Mouse (Mus musculus) forebrain, postnatal 0 days (tissue): ENCODE measurements around the gene Adamts17. TPM values are rescaled to one million over a fixed set of nuclear protein-coding genes. Genes with fewer than 3 reads are reported as not detected.

Experiments
- ATAC-seq: fragments of 200-750 bp; cut with Nextera tagmentation; 2 replicates; pipeline ENCODE4 v1.8.0; 2017; ENCODE audit warnings: mild to moderate bottlenecking, moderate library complexity
- DNase-seq: peaks from one replicate; pipeline ENCODE4 v3.0.0-alpha.2; 2015
- H3K27ac ChIP-seq: fragments of 300-500 bp; sonication (generic); 2 replicates; pipeline ENCODE4 v1.5.1; 2014; ENCODE audit warnings: low read depth, mild to moderate bottlenecking, antibody characterized with exemption, low read length, moderate library complexity, mixed read lengths
- H3K27me3 ChIP-seq: fragments of 300-500 bp; sonication (generic); 2 replicates; pipeline ENCODE4 v1.6.1; 2014; ENCODE audit warnings: mild to moderate bottlenecking, low read length, mixed read lengths; ENCODE audit not compliant: insufficient read depth
- H3K36me3 ChIP-seq: fragments of 300-500 bp; sonication (generic); 2 replicates; pipeline ENCODE4 v1.6.1; 2014; ENCODE audit warnings: mild to moderate bottlenecking, moderate library complexity; ENCODE audit not compliant: insufficient read depth
- H3K4me1 ChIP-seq: fragments of 300-500 bp; sonication (generic); 2 replicates; pipeline ENCODE4 v1.6.1; 2014; ENCODE audit warnings: antibody characterized with exemption; ENCODE audit not compliant: insufficient read depth
- H3K4me2 ChIP-seq: fragments of 300-500 bp; sonication (generic); 2 replicates; pipeline ENCODE4 v1.6.1; 2014; ENCODE audit warnings: low read depth, mild to moderate bottlenecking, moderate library complexity
- H3K4me3 ChIP-seq: fragments of 300-500 bp; sonication (generic); 2 replicates; pipeline ENCODE4 v1.5.1; 2014; ENCODE audit warnings: low read depth, low read length, mixed read lengths
- H3K9ac ChIP-seq: fragments of 300-500 bp; sonication (generic); 2 replicates; pipeline ENCODE4 v1.6.1; 2014; ENCODE audit warnings: mild to moderate bottlenecking
- H3K9me3 ChIP-seq: fragments of 300-500 bp; sonication (generic); 2 replicates; pipeline ENCODE4 v1.6.1; 2016; ENCODE audit warnings: low read length
- CTCF ChIP-seq: sonication (generic); IDR thresholded peaks from 2 replicates; pipeline ENCODE4 v1.5.1; 2016; ENCODE audit warnings: antibody characterized with exemption, control low read depth, low read depth
- WGBS: fragments of 180-500 bp; shearing (Covaris S2); extraction: QIAGEN DNeasy Blood & Tissue Kit; methylation state at CpG from one replicate; pipeline ENCODE4 v1.1.7; 2014; 5-methylcytosine and 5-hydroxymethylcytosine counted together
- polyA plus RNA-seq: library from polyadenylated mRNA; unstranded; fragments of >200 nt; fragmentation: Nextera tagmentation; extraction: Ambion mirVana; gene quantifications from 2 replicates; pipeline ENCODE4 v1.2.1, GENCODE M21; 2015
- total RNA-seq: library from RNA; depleted of rRNA; stranded (reverse); fragments of >200 nt; gene quantifications from 2 replicates; pipeline ENCODE4 v1.2.3, GENCODE M21; 2014

Gene Adamts17
- total and polyA plus RNA-seq, 2 experiments from 2014 or later = 4.1 to 12.6 TPM

DNA sequence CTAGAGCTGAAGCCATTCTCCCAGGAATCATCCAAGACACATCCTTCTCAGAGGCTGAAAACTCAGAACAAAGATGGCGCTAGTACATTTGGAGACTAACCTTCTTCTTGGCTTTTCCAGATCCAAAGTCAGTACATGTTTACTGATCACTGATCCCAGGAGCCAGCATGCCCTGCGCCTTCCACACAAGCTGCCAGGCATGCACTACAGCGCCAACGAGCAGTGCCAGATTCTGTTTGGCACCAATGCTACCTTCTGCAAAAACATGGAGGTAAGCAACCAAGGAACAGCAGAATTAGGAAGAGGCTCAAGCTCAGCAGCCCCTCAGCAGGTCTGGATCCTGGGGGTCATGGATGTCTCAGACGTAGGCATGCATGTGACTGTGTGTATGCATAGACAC, 164.7 kb downstream of the Adamts17 start:
- Histone ChIP-seq H3K27ac (no peak overlapping the region), H3K4me2 (no peak overlapping the region), H3K4me1 (no peaks in the 10 kb centered on the region), H3K4me3 (no peak overlapping the region), H3K27me3 (no peaks in the 10 kb centered on the region), H3K9ac (no peak overlapping the region), H3K36me3 (no peaks in the 10 kb centered on the region), H3K9me3 (peaks cover 10% of the 10 kb centered on the region; the same call in 1 of the 2 replicates)
- WGBS = 64% methylated on average over 5 of the region's 5 CpGs
- no peak for TF ChIP-seq CTCF
- ATAC-seq (peak; percentile 81), DNase-seq (peak; percentile 71)

- ATAC-seq (no peak), DNase-seq (no peak)
- no peak overlapping the region for H3K27ac ChIP-seq
- no peaks in the 10 kb centered on the region for H3K4me1 ChIP-seq
- no peak overlapping the region for H3K4me3 ChIP-seq
- TF ChIP-seq CTCF = no peak
- H3K27me3 ChIP-seq = no peaks in the 10 kb centered on the region
- H3K36me3 ChIP-seq = no peaks in the 10 kb centered on the region
- WGBS = 63% methylated on average over 5 of the region's 5 CpGs
- H3K9ac ChIP-seq = no peak overlapping the region
- H3K4me2 ChIP-seq = no peak overlapping the region
- H3K9me3 ChIP-seq = peaks cover 10% of the 10 kb centered on the region; the same call in 1 of the 2 replicates
Measured at GRCm38 (mm10) chr7:67009841-67010240, 170.3 kb downstream of the Adamts17 start.

GRCm38 (mm10) chr7:67012011-67012751, 172.6 kb downstream of the Adamts17 start:
- Histone ChIP-seq H3K27ac (no peak overlapping the region), H3K9me3 (peaks cover 10% of the 10 kb centered on the region; the same call in 1 of the 2 replicates), H3K4me1 (no peaks in the 10 kb centered on the region), H3K9ac (no peak overlapping the region), H3K4me2 (no peak overlapping the region), H3K27me3 (no peaks in the 10 kb centered on the region), H3K4me3 (no peak overlapping the region), H3K36me3 (no peaks in the 10 kb centered on the region)
- TF ChIP-seq CTCF = no peak
- WGBS = 85% methylated on average over 12 of the region's 12 CpGs
- DNase-seq = no peak
- ATAC-seq = no peak

- no peak overlapping the region for H3K4me3 ChIP-seq
- no peak overlapping the region for H3K27ac ChIP-seq
- no peak overlapping the region for H3K9ac ChIP-seq
- no peaks in the 10 kb centered on the region for H3K27me3 ChIP-seq
- TF ChIP-seq CTCF = no peak
- 0 out of 2 replicates have a peak, but pooled peaks cover 7% of the 10 kb centered on the region for H3K9me3 ChIP-seq
- DNase-seq (no peak), ATAC-seq (no peak)
- 79% methylated on average over 12 of the region's 12 CpGs for WGBS
- H3K4me1 ChIP-seq = no peaks in the 10 kb centered on the region
- no peaks in the 10 kb centered on the region for H3K36me3 ChIP-seq
- no peak overlapping the region for H3K4me2 ChIP-seq
Measured at GRCm38 (mm10) chr7:67013211-67013895, 173.8 kb downstream of the Adamts17 start.

GRCm38 (mm10) chr7:67019937-67020336, 180.4 kb downstream of the Adamts17 start:
- H3K4me1 ChIP-seq = no peaks in the 10 kb centered on the region
- no peaks in the 10 kb centered on the region for H3K27me3 ChIP-seq
- DNase-seq (no peak), ATAC-seq (no peak)
- H3K27ac ChIP-seq = no peak overlapping the region
- no peaks in the 10 kb centered on the region for H3K9me3 ChIP-seq
- no peak for TF ChIP-seq CTCF
- H3K9ac ChIP-seq = no peak overlapping the region
- 83% methylated on average over 3 of the region's 3 CpGs for WGBS
- H3K4me2 ChIP-seq = no peak overlapping the region
- no peak overlapping the region for H3K4me3 ChIP-seq
- no peaks in the 10 kb centered on the region for H3K36me3 ChIP-seq

GRCm38 (mm10) chr7:67026114-67027070, 186.9 kb downstream of the Adamts17 start:
- ATAC-seq (peak; percentile 50), DNase-seq (no peak)
- no peak overlapping the region for H3K9ac ChIP-seq
- H3K4me2 ChIP-seq = no peak overlapping the region
- H3K27ac ChIP-seq = no peak overlapping the region
- no peaks in the 10 kb centered on the region for H3K9me3 ChIP-seq
- 87% methylated on average over 20 of the region's 20 CpGs for WGBS
- no peak for TF ChIP-seq CTCF
- no peaks in the 10 kb centered on the region for H3K36me3 ChIP-seq
- H3K4me1 ChIP-seq = no peaks in the 10 kb centered on the region
- no peaks in the 10 kb centered on the region for H3K27me3 ChIP-seq
- no peak overlapping the region for H3K4me3 ChIP-seq
